Mouse (Mus musculus) embryonic facial prominence, embryonic 15.5 days (tissue): Measurements from ENCODE around the gene Dpy19l3. TPM values are rescaled to one million over a fixed set of nuclear protein-coding genes. Genes with fewer than 3 reads are reported as not detected.

Source experiments
- ATAC-seq: fragments of 200-750 bp; cut with Nextera tagmentation; 2 replicates; pipeline ENCODE4 v1.8.0; 2017; ENCODE audit warnings: low read depth, moderate TSS enrichment; ENCODE audit not compliant: insufficient number of reproducible peaks, low FRiP score, low TSS enrichment
- H3K27ac ChIP-seq: fragments of 300-500 bp; sonication (generic); replicated peaks from 2 replicates; pipeline ENCODE4 v1.5.1; 2015; ENCODE audit warnings: mild to moderate bottlenecking, inconsistent platforms
- H3K27me3 ChIP-seq: fragments of 300-500 bp; sonication (generic); 2 replicates; pipeline ENCODE4 v1.6.1; 2015; ENCODE audit warnings: inconsistent platforms
- H3K36me3 ChIP-seq: fragments of 300-500 bp; sonication (generic); 2 replicates; pipeline ENCODE4 v1.6.1; 2015; ENCODE audit warnings: mild to moderate bottlenecking, inconsistent platforms
- H3K4me1 ChIP-seq: fragments of 300-500 bp; sonication (generic); 2 replicates; pipeline ENCODE4 v1.6.1; 2015; ENCODE audit warnings: inconsistent platforms
- H3K4me2 ChIP-seq: fragments of 300-500 bp; sonication (generic); replicated peaks from 2 replicates; pipeline ENCODE4 v1.6.1; 2015; ENCODE audit warnings: mild to moderate bottlenecking, inconsistent platforms
- H3K4me3 ChIP-seq: fragments of 300-500 bp; sonication (generic); replicated peaks from 2 replicates; pipeline ENCODE4 v1.5.1; 2015; ENCODE audit warnings: mild to moderate bottlenecking, inconsistent platforms
- H3K9ac ChIP-seq: fragments of 300-500 bp; sonication (generic); 2 replicates; pipeline ENCODE4 v1.6.1; 2015; ENCODE audit warnings: inconsistent platforms
- H3K9me3 ChIP-seq: fragments of 300-500 bp; sonication (generic); replicated peaks from 2 replicates; pipeline ENCODE4 v1.6.1; 2016; ENCODE audit warnings: inconsistent platforms
- WGBS: fragments of 180-500 bp; shearing (Covaris S2); methylation state at CpG from one replicate; pipeline ENCODE4 v1.1.7; 2015; 5-methylcytosine and 5-hydroxymethylcytosine counted together
- polyA plus RNA-seq: library from polyadenylated mRNA; unstranded; fragments of >200 nt; fragmentation: Nextera tagmentation; extraction: Ambion mirVana; gene quantifications from 2 replicates; pipeline ENCODE4 v1.2.1, GENCODE M21; 2015

The Dpy19l3 gene
- polyA plus RNA-seq, 1 experiment from 2014 or later: 22.8 TPM

GRCm38 (mm10) chr7:35688276-35688675 is 66.0 kb downstream of the Dpy19l3 start:
- H3K27me3 ChIP-seq: no peaks in the 10 kb centered on the region
- peak overlapping the region; percentile 35; the same call in 1 of the 2 replicates for H3K27ac ChIP-seq
- H3K4me3 ChIP-seq: no peak overlapping the region
- H3K4me1 ChIP-seq: peaks cover 36% of the 10 kb centered on the region
- H3K36me3 ChIP-seq: no peaks in the 10 kb centered on the region; the same call in 1 of the 2 replicates
- H3K9me3 ChIP-seq: no peaks in the 10 kb centered on the region
- 54% methylated on average over 9 of the region's 9 CpGs for WGBS
- peak overlapping the region; percentile 6; the same call in 1 of the 2 replicates for H3K4me2 ChIP-seq
- ATAC-seq: no peak
- H3K9ac ChIP-seq: no peak overlapping the region

GRCm38 (mm10) chr7:35687229-35687628 is 67.0 kb downstream of the Dpy19l3 start:
- Histone ChIP-seq H3K9ac (no peak overlapping the region), H3K4me1 (peaks cover 36% of the 10 kb centered on the region), H3K27me3 (no peaks in the 10 kb centered on the region), H3K9me3 (no peaks in the 10 kb centered on the region), H3K36me3 (no peaks in the 10 kb centered on the region; the same call in 1 of the 2 replicates), H3K27ac (no peak overlapping the region), H3K4me2 (peak overlapping the region; percentile 30), H3K4me3 (no peak overlapping the region)
- 33% methylated on average over 10 of the region's 10 CpGs for WGBS
- ATAC-seq: no peak

GRCm38 (mm10) chr7:35686756-35687155 is 67.5 kb downstream of the Dpy19l3 start:
- H3K27me3 ChIP-seq: no peaks in the 10 kb centered on the region
- no peak for ATAC-seq
- no peaks in the 10 kb centered on the region for H3K9me3 ChIP-seq
- peaks cover 36% of the 10 kb centered on the region for H3K4me1 ChIP-seq
- peak overlapping the region; percentile 30 for H3K4me2 ChIP-seq
- WGBS: 25% methylated on average over 13 of the region's 13 CpGs
- H3K9ac ChIP-seq: no peak overlapping the region
- H3K27ac ChIP-seq: 0 out of 2 replicates have a peak overlapping the region, but pooled peaks have one; percentile 22
- H3K4me3 ChIP-seq: no peak overlapping the region
- no peaks in the 10 kb centered on the region; the same call in 1 of the 2 replicates for H3K36me3 ChIP-seq

GRCm38 (mm10) chr7:35686216-35686615 is 68.0 kb downstream of the Dpy19l3 start:
- WGBS: 36% methylated on average over 11 of the region's 11 CpGs
- ATAC-seq: peak; percentile 35; the same call in 1 of the 2 replicates
- H3K27ac ChIP-seq: 0 out of 2 replicates have a peak overlapping the region, but pooled peaks have one; percentile 22
- no peaks in the 10 kb centered on the region for H3K27me3 ChIP-seq
- peaks cover 36% of the 10 kb centered on the region for H3K4me1 ChIP-seq
- no peak overlapping the region for H3K4me3 ChIP-seq
- H3K4me2 ChIP-seq: 0 out of 2 replicates have a peak overlapping the region, but pooled peaks have one; percentile 30
- H3K36me3 ChIP-seq: no peaks in the 10 kb centered on the region
- no peak overlapping the region for H3K9ac ChIP-seq
- H3K9me3 ChIP-seq: no peaks in the 10 kb centered on the region

- 74% methylated on average over 6 of the region's 6 CpGs for WGBS
- Histone ChIP-seq H3K27me3 (no peaks in the 10 kb centered on the region), H3K9me3 (no peaks in the 10 kb centered on the region), H3K4me1 (peaks cover 25% of the 10 kb centered on the region), H3K9ac (no peak overlapping the region), H3K36me3 (no peaks in the 10 kb centered on the region), H3K27ac (no peak overlapping the region), H3K4me2 (no peak overlapping the region), H3K4me3 (no peak overlapping the region)
- ATAC-seq: no peak
Observed at GRCm38 (mm10) chr7:35683409-35684122, 70.7 kb downstream of the Dpy19l3 start.

GRCm38 (mm10) chr7:35681559-35681958 is 72.7 kb downstream of the Dpy19l3 start:
- Histone ChIP-seq H3K9ac (no peak overlapping the region), H3K27me3 (no peaks in the 10 kb centered on the region), H3K36me3 (no peaks in the 10 kb centered on the region), H3K27ac (no peak overlapping the region), H3K4me1 (peaks cover 8% of the 10 kb centered on the region), H3K4me2 (no peak overlapping the region), H3K4me3 (no peak overlapping the region), H3K9me3 (no peaks in the 10 kb centered on the region)
- no peak for ATAC-seq
- 79% methylated on average over 3 of the region's 3 CpGs for WGBS

- WGBS: 79% methylated on average over 4 of the region's 4 CpGs
- Histone ChIP-seq H3K9ac (no peak overlapping the region), H3K27ac (no peak overlapping the region), H3K4me3 (no peak overlapping the region), H3K4me1 (no peaks in the 10 kb centered on the region), H3K36me3 (no peaks in the 10 kb centered on the region), H3K27me3 (no peaks in the 10 kb centered on the region), H3K4me2 (no peak overlapping the region), H3K9me3 (no peaks in the 10 kb centered on the region)
- no peak for ATAC-seq
Observed at GRCm38 (mm10) chr7:35678976-35679375, 75.3 kb downstream of the Dpy19l3 start.

GRCm38 (mm10) chr7:35668066-35669041 is 85.9 kb downstream of the Dpy19l3 start:
- Histone ChIP-seq H3K27ac (no peak overlapping the region), H3K4me1 (no peaks in the 10 kb centered on the region), H3K4me2 (no peak overlapping the region), H3K27me3 (no peaks in the 10 kb centered on the region), H3K4me3 (no peak overlapping the region), H3K9me3 (no peaks in the 10 kb centered on the region), H3K36me3 (no peaks in the 10 kb centered on the region), H3K9ac (no peak overlapping the region)
- WGBS: 45% methylated on average over 18 of the region's 18 CpGs
- no peak for ATAC-seq

GRCm38 (mm10) chr7:35663790-35664376 is 90.4 kb downstream of the Dpy19l3 start:
- no peak for ATAC-seq
- 46% methylated on average over 16 of the region's 16 CpGs for WGBS
- H3K9ac ChIP-seq: no peak overlapping the region
- no peak overlapping the region for H3K27ac ChIP-seq
- no peak overlapping the region for H3K4me2 ChIP-seq
- no peaks in the 10 kb centered on the region for H3K4me1 ChIP-seq
- no peaks in the 10 kb centered on the region for H3K36me3 ChIP-seq
- H3K9me3 ChIP-seq: no peaks in the 10 kb centered on the region
- H3K4me3 ChIP-seq: no peak overlapping the region
- no peaks in the 10 kb centered on the region for H3K27me3 ChIP-seq

- H3K4me1 ChIP-seq: no peaks in the 10 kb centered on the region
- no peak overlapping the region for H3K4me3 ChIP-seq
- no peak overlapping the region for H3K9ac ChIP-seq
- H3K36me3 ChIP-seq: no peaks in the 10 kb centered on the region
- 53% methylated on average over 3 of the region's 3 CpGs for WGBS
- no peaks in the 10 kb centered on the region for H3K27me3 ChIP-seq
- ATAC-seq: no peak
- no peaks in the 10 kb centered on the region for H3K9me3 ChIP-seq
- no peak overlapping the region for H3K4me2 ChIP-seq
- no peak overlapping the region for H3K27ac ChIP-seq
Observed at GRCm38 (mm10) chr7:35659173-35659572, 95.1 kb downstream of the Dpy19l3 start.

- no peak overlapping the region for H3K4me3 ChIP-seq
- H3K4me2 ChIP-seq: no peak overlapping the region
- H3K9ac ChIP-seq: no peak overlapping the region
- WGBS: 45% methylated on average over 6 of the region's 6 CpGs
- H3K4me1 ChIP-seq: no peaks in the 10 kb centered on the region
- H3K36me3 ChIP-seq: no peaks in the 10 kb centered on the region
- H3K9me3 ChIP-seq: no peaks in the 10 kb centered on the region
- ATAC-seq: no peak
- no peak overlapping the region for H3K27ac ChIP-seq
- H3K27me3 ChIP-seq: no peaks in the 10 kb centered on the region
Observed at GRCm38 (mm10) chr7:35657829-35658228, 96.4 kb downstream of the Dpy19l3 start.
